Mouse (Mus musculus): ENCODE results near the gene Tomm20.

DNA sequence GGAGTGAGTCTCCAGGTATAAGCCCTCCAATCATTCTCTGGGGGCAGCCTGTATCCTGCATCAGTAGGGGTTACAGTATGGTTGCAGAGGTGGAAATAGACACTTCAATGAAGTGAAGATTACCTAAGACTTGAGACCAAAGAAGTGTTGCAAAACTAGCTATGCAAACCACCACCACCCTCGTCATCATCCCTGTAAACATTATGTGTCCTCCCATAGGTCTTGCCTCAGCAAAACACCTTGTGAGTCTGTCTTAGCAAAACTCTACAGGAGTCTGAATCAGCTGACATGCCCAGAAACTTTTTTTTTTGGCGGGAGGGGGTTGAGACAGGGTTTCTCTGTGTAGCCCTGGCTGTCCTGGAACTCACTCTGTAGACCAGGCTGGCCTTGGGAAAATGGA lies 27.0 kb upstream of the Tomm20 start:
- TF ChIP-seq CTCF (IDR thresholded peaks at IDR 0.05; ENCODE audit: borderline replicate concordance, extremely low read depth, insufficient read depth, insufficient read length) = no peak
- TF ChIP-seq POLR2A (IDR thresholded peaks at IDR 0.05; ENCODE audit: borderline replicate concordance, extremely low read depth, insufficient read depth, insufficient read length, poor library complexity, severe bottlenecking) = no peak

Data from brain, embryonic 14.5 days (tissue).